Mouse (Mus musculus) G1E (cell line): ENCODE results near the gene Gpr85. TPM values are rescaled to one million over a fixed set of nuclear protein-coding genes. Genes with fewer than 3 reads are reported as not detected.
"Not testable (repeated sequence)": the region's sequence is repeated elsewhere in the genome, so short reads cannot be mapped to it uniquely, and the experiment has no call there.

ENCODE experiments used
- ATAC-seq: 2 replicates; pipeline ENCODE4 v1.8.0; 2016; ENCODE audit warnings: mild to moderate bottlenecking; ENCODE audit not compliant: insufficient number of reproducible peaks, poor library complexity, low FRiP score, severe bottlenecking; ENCODE audit errors: extremely low read depth
- DNase-seq: peaks from one replicate; pipeline ENCODE4 v3.0.0; 2012; ENCODE audit warnings: low spot score
- H3K27me3 ChIP-seq: 2 replicates; pipeline ENCODE4 v1.6.1; 2012; ENCODE audit warnings: mild to moderate bottlenecking, low read length, inconsistent platforms; ENCODE audit not compliant: insufficient read depth
- H3K36me3 ChIP-seq: replicated peaks from 2 replicates; pipeline ENCODE3; 2012; ENCODE audit warnings: mild to moderate bottlenecking, inconsistent platforms
- H3K4me1 ChIP-seq: 2 replicates; pipeline ENCODE4 v1.6.1; 2012; ENCODE audit warnings: low read depth, low read length, inconsistent platforms, mixed read lengths; ENCODE audit not compliant: insufficient read depth
- H3K4me3 ChIP-seq: 2 replicates; pipeline ENCODE4 v1.5.1; 2012; ENCODE audit warnings: low read depth, mild to moderate bottlenecking, inconsistent platforms, low read length, moderate library complexity, mixed read lengths
- H3K9me3 ChIP-seq: replicated peaks from 2 replicates; pipeline ENCODE4 v1.6.1; 2012; ENCODE audit warnings: inconsistent platforms
- CTCF ChIP-seq: IDR thresholded peaks from 2 replicates; pipeline ENCODE4 v1.5.1; 2012; ENCODE audit warnings: low read depth, low read length, inconsistent platforms, mixed read lengths
- GATA1 ChIP-seq: IDR thresholded peaks from 2 replicates; pipeline ENCODE4 v1.6.1; 2012; ENCODE audit warnings: borderline replicate concordance, low read length, inconsistent platforms, mixed read lengths
- GATA2 ChIP-seq: IDR thresholded peaks from 2 replicates; pipeline ENCODE4 v1.6.1; 2012; ENCODE audit warnings: low read depth, low read length, inconsistent platforms, borderline replicate concordance
- POLR2AphosphoS5 ChIP-seq: IDR thresholded peaks from 2 replicates; pipeline ENCODE4 v1.6.1; 2012; ENCODE audit warnings: low read depth, low read length, inconsistent platforms; ENCODE audit not compliant: insufficient replicate concordance
- TAL1 ChIP-seq: conservative IDR thresholded peaks from 2 replicates; pipeline ENCODE4 v1.6.1; 2012; ENCODE audit warnings: low read depth, low read length, inconsistent platforms, mixed read lengths
- polyA plus RNA-seq: library from polyadenylated mRNA; stranded (reverse); fragments of >175 nt; gene quantifications from 2 replicates; pipeline ENCODE4 v1.2.3, GENCODE M21; 2012
- total RNA-seq, 2 experiments: library from RNA; stranded (forward) in 1 of 2; stranded (reverse) in 1 of 2; fragments of 200-1000 nt in 1 of 2; fragments of >200 nt in 1 of 2; fragmentation: Nextera tagmentation in 1 of 2; gene quantifications; 2 replicates each; pipeline ENCODE4 v1.2.3; 2014 to 2017

Gene Gpr85
- total and polyA plus RNA-seq, 3 experiments, result 0.27 TPM; not detected in 2

DNA sequence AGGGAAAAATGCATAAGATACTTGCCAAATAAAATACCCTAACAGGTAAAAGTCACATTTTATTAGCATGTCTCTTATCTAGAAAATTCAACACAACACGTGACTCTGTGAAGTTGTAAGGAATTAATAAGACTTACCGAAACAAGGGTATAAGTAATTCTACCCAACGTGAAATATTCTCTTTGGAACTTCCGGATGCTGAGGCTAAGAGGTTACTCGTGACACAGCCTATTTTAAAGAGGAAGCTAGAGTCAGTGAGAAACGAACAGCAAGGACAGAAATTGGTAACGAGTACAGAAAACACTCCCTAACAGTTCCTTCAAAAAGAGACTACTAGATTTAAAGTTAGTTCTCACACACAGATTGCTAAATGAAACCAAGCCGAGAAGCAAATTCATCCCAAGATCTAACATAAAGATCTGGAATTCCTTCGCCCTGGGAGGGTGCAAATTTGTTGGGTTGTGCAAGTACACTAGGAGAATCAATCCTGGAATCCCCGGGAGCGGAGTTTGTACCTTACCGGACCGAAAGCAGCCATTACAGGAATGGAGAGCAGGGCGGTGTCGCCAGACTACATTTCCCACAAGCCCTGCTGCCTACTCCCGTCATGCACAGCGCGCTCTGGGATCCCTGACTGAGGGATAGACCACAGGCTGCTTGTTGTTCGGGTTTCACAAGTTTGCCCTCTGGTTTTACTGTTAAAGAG is 31.3 kb upstream of the Gpr85 start, which contains the start of gene 2610001J05Rik:
TSS of gene 2610001J05Rik (minus strand) at position 600 of the 706 bp plus-strand sequence.
- peak within 1 kb of the TSS; percentile 68 for H3K4me3 ChIP-seq
- no peaks in the 10 kb centered on the region for H3K27me3 ChIP-seq
- no peaks in the 10 kb centered on the region for H3K9me3 ChIP-seq
- peaks cover 18% of the 10 kb centered on the region for H3K36me3 ChIP-seq
- peak; percentile 51 for DNase-seq
- ATAC-seq, result peak; percentile 99
- H3K4me1 ChIP-seq, result peaks cover 11% of the 10 kb centered on the region
- TF ChIP-seq POLR2AphosphoS5, result no peak
- TF ChIP-seq TAL1, result no peak
- no peak for TF ChIP-seq GATA2
- no peak for TF ChIP-seq GATA1
- TF ChIP-seq CTCF, result no peak

DNA sequence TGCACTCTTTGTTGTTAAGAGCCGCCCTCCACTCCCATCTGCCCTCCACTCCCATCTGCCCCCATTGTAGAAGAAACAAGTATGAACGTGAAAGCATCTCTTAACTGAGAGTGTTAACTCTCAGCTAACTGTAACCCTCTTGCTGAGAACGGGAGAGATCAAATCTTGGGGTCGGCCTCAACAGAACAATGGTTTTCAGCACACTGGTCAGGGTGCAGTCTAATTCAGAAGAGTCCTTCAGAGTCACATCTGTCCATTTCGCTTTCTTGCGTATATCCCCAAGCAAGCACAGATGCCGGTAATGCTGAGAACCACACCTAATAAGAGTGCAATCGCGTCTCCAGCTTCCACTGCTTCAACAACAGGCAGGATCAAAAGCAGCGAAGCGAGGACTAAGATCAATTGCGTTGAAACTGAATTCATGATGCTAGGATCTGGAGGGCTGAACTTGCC is 30.6 kb upstream of the Gpr85 start:
- H3K27me3 ChIP-seq, result no peaks in the 10 kb centered on the region
- peaks cover 11% of the 10 kb centered on the region for H3K4me1 ChIP-seq
- ATAC-seq (no peak), DNase-seq (peak; percentile 3)
- H3K36me3 ChIP-seq, result peaks cover 18% of the 10 kb centered on the region
- TF ChIP-seq POLR2AphosphoS5, result no peak
- no peak for TF ChIP-seq GATA1
- no peak for TF ChIP-seq GATA2
- no peak for TF ChIP-seq CTCF
- no peak for TF ChIP-seq TAL1
- H3K4me3 ChIP-seq, result peak overlapping the region; percentile 64
- H3K9me3 ChIP-seq, result no peaks in the 10 kb centered on the region

DNA sequence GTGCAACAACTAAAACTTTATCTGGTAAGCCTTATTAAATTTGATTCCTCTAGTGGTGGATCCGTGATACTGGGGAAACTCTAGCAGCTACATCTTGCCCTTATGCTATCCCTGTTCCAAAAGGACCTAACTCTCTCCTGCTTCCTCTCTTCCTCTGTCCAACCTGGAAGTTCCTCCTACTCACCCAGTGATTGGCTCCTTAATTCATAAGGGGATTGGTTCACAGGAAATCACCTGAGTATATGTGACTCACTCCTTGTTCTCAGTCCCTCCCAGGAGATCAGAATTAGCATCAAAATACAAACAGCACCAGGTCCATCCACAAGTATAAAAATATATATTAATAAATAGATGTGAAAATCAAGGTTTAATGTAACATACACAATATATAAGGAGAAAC is 20.9 kb upstream of the Gpr85 start:
- Histone ChIP-seq H3K36me3 (no peaks in the 10 kb centered on the region), H3K4me1 (no peaks in the 10 kb centered on the region), H3K9me3 (no peaks in the 10 kb centered on the region), H3K4me3 (no peak overlapping the region), H3K27me3 (peaks cover 5% of the 10 kb centered on the region; the same call in 1 of the 2 replicates)
- no peak for TF ChIP-seq GATA2
- TF ChIP-seq TAL1, result no peak
- TF ChIP-seq POLR2AphosphoS5, result no peak
- no peak for TF ChIP-seq GATA1
- TF ChIP-seq CTCF, result no peak
- ATAC-seq, result no peak
- no peak for DNase-seq

DNA sequence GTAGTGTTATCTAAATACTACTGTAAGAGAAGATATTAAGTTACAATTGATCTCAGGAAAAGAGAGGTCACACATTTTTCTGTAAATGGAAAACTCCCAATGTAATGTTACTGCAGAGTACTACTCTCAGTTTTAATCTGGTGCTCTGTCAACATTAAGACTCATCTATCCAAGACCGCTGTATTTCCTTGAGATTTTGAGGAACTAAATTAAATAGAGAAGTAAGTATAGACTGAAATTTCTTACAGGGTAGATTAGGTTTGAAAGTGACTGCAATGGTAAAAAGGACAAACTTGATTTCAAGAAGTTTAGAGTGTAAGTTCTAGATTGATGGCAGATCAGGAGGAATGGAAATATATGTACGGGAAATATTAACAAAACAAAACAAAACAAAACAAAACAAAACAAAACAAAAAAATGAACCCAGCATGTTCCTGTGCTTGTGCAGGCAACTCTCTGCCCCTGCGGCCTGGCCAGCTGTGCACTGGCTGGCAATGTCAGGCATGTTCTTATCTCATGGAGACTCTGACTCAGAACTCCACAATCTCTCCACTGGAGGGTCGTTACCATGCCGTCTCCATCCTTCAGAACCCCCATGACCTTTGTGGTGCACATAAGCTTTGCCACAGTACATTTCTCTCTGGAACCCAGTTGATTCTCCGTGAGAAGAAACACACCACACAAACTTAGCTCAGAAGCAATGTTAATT is 20.3 kb upstream of the Gpr85 start:
- H3K9me3 ChIP-seq, result no peaks in the 10 kb centered on the region
- peaks cover 5% of the 10 kb centered on the region; the same call in 1 of the 2 replicates for H3K27me3 ChIP-seq
- no peak for ATAC-seq
- H3K4me3 ChIP-seq, result no peak overlapping the region
- H3K4me1 ChIP-seq, result no peaks in the 10 kb centered on the region
- TF ChIP-seq GATA2, result no peak
- TF ChIP-seq CTCF, result no peak
- TF ChIP-seq GATA1, result no peak
- TF ChIP-seq POLR2AphosphoS5, result no peak
- TF ChIP-seq TAL1, result no peak
- no peaks in the 10 kb centered on the region for H3K36me3 ChIP-seq
- no peak for DNase-seq

DNA sequence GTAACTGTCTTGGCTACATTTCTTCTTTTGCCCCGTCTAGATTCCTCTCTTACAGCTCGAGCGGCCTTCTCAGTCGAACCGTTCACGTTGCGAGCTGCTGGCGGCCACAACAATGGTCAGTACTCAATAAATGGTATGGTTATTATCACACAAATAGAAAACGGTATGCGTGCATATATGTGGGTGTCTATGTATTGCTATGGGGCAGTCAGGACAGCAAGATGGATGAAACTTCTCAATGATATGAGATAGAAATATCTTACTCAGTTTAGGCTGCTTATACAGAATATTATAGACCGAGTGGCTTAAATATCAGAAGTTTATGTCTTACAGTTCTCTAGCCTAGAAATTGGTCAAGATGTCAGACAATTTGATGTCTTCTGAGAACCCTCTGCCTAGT is 14.5 kb upstream of the Gpr85 start:
- no peak for DNase-seq
- Histone ChIP-seq H3K9me3 (no peaks in the 10 kb centered on the region), H3K36me3 (no peaks in the 10 kb centered on the region), H3K4me3 (no peak overlapping the region), H3K27me3 (no peaks in the 10 kb centered on the region), H3K4me1 (no peaks in the 10 kb centered on the region)
- TF ChIP-seq GATA1 (no peak), POLR2AphosphoS5 (no peak), CTCF (no peak), TAL1 (no peak), GATA2 (no peak)
- ATAC-seq, result no peak

DNA sequence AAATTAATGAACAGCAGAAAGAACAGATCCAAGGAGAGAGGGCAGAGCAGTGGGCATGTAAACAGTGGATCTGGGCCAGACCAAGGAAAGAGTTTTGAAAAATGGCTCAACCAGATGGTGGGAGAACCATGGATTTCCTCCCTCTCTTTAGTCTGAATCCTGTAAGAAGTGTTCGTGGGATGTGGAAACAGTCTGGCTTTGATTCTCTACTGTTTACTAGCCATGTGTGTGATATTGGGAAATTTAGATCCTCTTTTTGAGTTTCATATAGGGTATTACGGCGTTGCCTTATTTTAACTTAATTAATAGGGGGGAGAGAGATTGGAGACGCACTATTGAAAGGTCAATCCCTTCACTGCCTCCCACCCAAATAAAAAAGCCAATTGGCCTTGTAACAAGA is 13.5 kb upstream of the Gpr85 start:
- TF ChIP-seq TAL1, result no peak
- TF ChIP-seq GATA2, result no peak
- TF ChIP-seq GATA1, result no peak
- no peak for TF ChIP-seq POLR2AphosphoS5
- no peak for TF ChIP-seq CTCF
- Histone ChIP-seq H3K4me1 (no peaks in the 10 kb centered on the region), H3K36me3 (no peaks in the 10 kb centered on the region), H3K9me3 (no peaks in the 10 kb centered on the region), H3K27me3 (no peaks in the 10 kb centered on the region), H3K4me3 (no peak overlapping the region)
- DNase-seq, result no peak
- no peak for ATAC-seq

DNA sequence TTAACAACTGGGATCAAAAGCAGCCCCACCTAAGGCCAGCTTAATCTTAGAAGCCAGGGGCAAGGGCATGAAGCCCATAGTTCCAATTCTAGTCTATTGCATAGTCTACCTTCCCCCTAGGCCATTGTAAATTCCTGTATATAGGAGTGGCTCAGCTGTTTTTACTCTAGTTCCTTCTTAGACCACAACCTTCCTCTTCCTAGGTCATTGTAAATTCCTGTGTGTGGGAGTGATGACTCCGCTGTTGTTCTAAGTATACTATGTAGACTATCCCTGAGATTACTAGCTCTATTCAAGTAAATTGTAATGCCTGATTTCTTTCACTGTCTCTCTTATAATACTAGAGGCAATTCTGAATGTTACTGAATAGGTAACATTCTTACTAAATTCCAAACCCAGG is 6.3 kb upstream of the Gpr85 start:
- H3K4me1 ChIP-seq, H3K9me3 ChIP-seq, H3K27me3 ChIP-seq, DNase-seq, H3K4me3 ChIP-seq, ATAC-seq, H3K36me3 ChIP-seq: not testable (repeated sequence)
